Mouse (Mus musculus): ENCODE results near the gene Cd44. TPM values are rescaled to one million over a fixed set of nuclear protein-coding genes. Genes with fewer than 3 reads are reported as not detected.
A peak's percentile ranks its signal among the peaks of the same experiment; 100 is the strongest.

The Cd44 gene
- polyA plus RNA-seq (2014; fragmentation: Nextera tagmentation; extraction: Ambion mirVana), result 3.7 and 4.1 TPM in 2 replicates

GRCm38 (mm10) chr2:102900875-102901827, at the start of gene Cd44:
Cd44 (minus strand) TSS chr2:102901665.
- Histone ChIP-seq H3K4me1 (replicated peaks; ENCODE audit: control insufficient read depth, insufficient read depth, low read length) (no peaks in the 10 kb centered on the region), H3K9ac (ENCODE audit: low read depth, low read length) (peak within 1 kb of the TSS; percentile 4), H3K9me3 (ENCODE audit: control insufficient read depth, low read length) (no peaks in the 10 kb centered on the region), H3K36me3 (ENCODE audit: control insufficient read depth, insufficient read depth, low read length) (no peaks in the 10 kb centered on the region), H3K4me3 (ENCODE audit: low read depth, low read length) (peak within 1 kb of the TSS; percentile 20), H3K4me2 (replicated peaks; ENCODE audit: low read depth, low read length) (peak within 1 kb of the TSS; percentile 39), H3K27ac (ENCODE audit: low read depth, low read length) (no peak within 1 kb of the TSS), H3K27me3 (ENCODE audit: control insufficient read depth, insufficient read depth, low read length) (peaks cover 2% of the 10 kb centered on the region; the same call in 1 of the 2 replicates)
- ATAC-seq (ENCODE audit: low FRiP score) (peak; percentile 63; the same call in 1 of the 2 replicates), DNase-seq (ENCODE audit: low spot score) (peak; percentile 39)
- 2% methylated on average over 28 of the region's 29 CpGs for WGBS

GRCm38 (mm10) chr2:102948481-102948857, 47.0 kb upstream of the Cd44 start:
- no peak for DNase-seq (ENCODE audit: low spot score)
- 86% methylated on average over 4 of the region's 4 CpGs for WGBS
- Histone ChIP-seq H3K9ac (ENCODE audit: low read depth, low read length) (no peak overlapping the region), H3K27me3 (ENCODE audit: control insufficient read depth, insufficient read depth, low read length) (no peaks in the 10 kb centered on the region), H3K9me3 (ENCODE audit: control insufficient read depth, low read length) (no peaks in the 10 kb centered on the region), H3K4me3 (ENCODE audit: low read depth, low read length) (no peak overlapping the region), H3K4me1 (replicated peaks; ENCODE audit: control insufficient read depth, insufficient read depth, low read length) (no peaks in the 10 kb centered on the region), H3K4me2 (replicated peaks; ENCODE audit: low read depth, low read length) (no peak overlapping the region), H3K27ac (ENCODE audit: low read depth, low read length) (no peak overlapping the region), H3K36me3 (ENCODE audit: control insufficient read depth, insufficient read depth, low read length) (no peaks in the 10 kb centered on the region)
- no peak for ATAC-seq (ENCODE audit: low FRiP score)

DNA sequence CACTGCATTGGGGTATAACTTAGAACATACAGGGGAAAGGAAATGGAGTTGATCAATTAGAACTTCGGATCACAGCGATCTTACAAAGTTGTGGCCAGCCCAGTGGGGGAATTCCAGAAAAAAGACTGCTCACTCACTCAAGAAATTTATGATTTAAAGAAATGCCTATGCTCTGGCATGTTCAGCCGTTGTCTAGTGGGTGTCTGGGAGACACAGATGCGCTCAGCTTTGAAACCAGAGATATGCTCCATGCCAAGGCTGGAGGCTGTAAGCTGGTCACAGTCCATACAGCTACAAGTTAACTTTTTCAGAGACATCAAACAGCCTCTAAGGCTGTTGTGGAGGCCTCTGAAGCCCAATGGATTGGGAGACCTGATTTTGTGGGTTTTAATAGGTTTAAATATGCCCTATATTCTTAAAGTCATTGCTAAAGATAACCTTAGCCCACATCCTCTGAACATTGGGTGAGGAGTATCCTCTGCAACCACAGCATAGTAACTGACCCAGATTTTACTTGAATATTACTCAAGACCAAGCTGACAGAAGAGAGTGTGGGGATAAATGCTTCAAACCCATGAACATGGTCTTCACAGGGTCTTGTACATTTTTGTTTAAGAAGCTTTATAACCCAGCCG, 46.5 kb upstream of the Cd44 start:
- Histone ChIP-seq H3K36me3 (ENCODE audit: control insufficient read depth, insufficient read depth, low read length) (no peaks in the 10 kb centered on the region), H3K27ac (ENCODE audit: low read depth, low read length) (no peak overlapping the region), H3K4me2 (replicated peaks; ENCODE audit: low read depth, low read length) (no peak overlapping the region), H3K4me3 (ENCODE audit: low read depth, low read length) (no peak overlapping the region), H3K9ac (ENCODE audit: low read depth, low read length) (no peak overlapping the region), H3K4me1 (replicated peaks; ENCODE audit: control insufficient read depth, insufficient read depth, low read length) (no peaks in the 10 kb centered on the region), H3K27me3 (ENCODE audit: control insufficient read depth, insufficient read depth, low read length) (no peaks in the 10 kb centered on the region), H3K9me3 (ENCODE audit: control insufficient read depth, low read length) (no peaks in the 10 kb centered on the region)
- WGBS, result 90% methylated on average over 5 of the region's 5 CpGs
- no peak for DNase-seq (ENCODE audit: low spot score)
- no peak for ATAC-seq (ENCODE audit: low FRiP score)

DNA sequence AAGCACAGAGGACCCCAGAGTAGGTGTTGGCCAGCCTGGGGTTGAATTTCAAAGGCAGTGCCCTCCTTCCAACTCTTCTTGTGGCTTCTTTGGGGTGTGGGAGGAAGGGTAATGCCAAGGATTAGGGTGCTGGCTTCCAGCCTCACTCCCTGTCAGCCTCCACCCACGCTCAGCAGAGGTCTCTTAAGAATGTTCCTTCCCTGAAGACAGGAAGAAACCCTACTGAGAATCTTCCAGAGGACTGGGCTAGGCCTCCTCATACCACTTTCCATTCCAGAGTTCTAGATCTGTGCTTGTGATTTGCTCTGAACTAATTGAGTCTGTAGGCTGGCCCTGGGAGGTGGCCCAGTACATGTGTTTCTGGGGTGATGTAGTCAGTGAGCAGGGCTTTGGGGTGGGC, 43.6 kb upstream of the Cd44 start:
- no peak overlapping the region for H3K4me3 ChIP-seq (ENCODE audit: low read depth, low read length)
- ATAC-seq (ENCODE audit: low FRiP score) (no peak), DNase-seq (ENCODE audit: low spot score) (no peak)
- no peaks in the 10 kb centered on the region for H3K36me3 ChIP-seq (ENCODE audit: control insufficient read depth, insufficient read depth, low read length)
- H3K9me3 ChIP-seq (ENCODE audit: control insufficient read depth, low read length), result no peaks in the 10 kb centered on the region
- no peak overlapping the region for H3K27ac ChIP-seq (ENCODE audit: low read depth, low read length)
- no peak overlapping the region for H3K9ac ChIP-seq (ENCODE audit: low read depth, low read length)
- H3K4me2 ChIP-seq (replicated peaks; ENCODE audit: low read depth, low read length), result no peak overlapping the region
- no peaks in the 10 kb centered on the region for H3K4me1 ChIP-seq (replicated peaks; ENCODE audit: control insufficient read depth, insufficient read depth, low read length)
- 53% methylated on average over 1 of the region's 1 CpGs for WGBS
- no peaks in the 10 kb centered on the region for H3K27me3 ChIP-seq (ENCODE audit: control insufficient read depth, insufficient read depth, low read length)

GRCm38 (mm10) chr2:102944415-102945012, 43.0 kb upstream of the Cd44 start:
- DNase-seq (ENCODE audit: low spot score) (no peak), ATAC-seq (ENCODE audit: low FRiP score) (no peak)
- H3K9me3 ChIP-seq (ENCODE audit: control insufficient read depth, low read length), result no peaks in the 10 kb centered on the region
- 77% methylated on average over 7 of the region's 7 CpGs for WGBS
- no peak overlapping the region for H3K4me2 ChIP-seq (replicated peaks; ENCODE audit: low read depth, low read length)
- H3K36me3 ChIP-seq (ENCODE audit: control insufficient read depth, insufficient read depth, low read length), result no peaks in the 10 kb centered on the region
- no peaks in the 10 kb centered on the region for H3K27me3 ChIP-seq (ENCODE audit: control insufficient read depth, insufficient read depth, low read length)
- no peak overlapping the region for H3K9ac ChIP-seq (ENCODE audit: low read depth, low read length)
- H3K27ac ChIP-seq (ENCODE audit: low read depth, low read length), result no peak overlapping the region
- no peaks in the 10 kb centered on the region for H3K4me1 ChIP-seq (replicated peaks; ENCODE audit: control insufficient read depth, insufficient read depth, low read length)
- H3K4me3 ChIP-seq (ENCODE audit: low read depth, low read length), result no peak overlapping the region

DNA sequence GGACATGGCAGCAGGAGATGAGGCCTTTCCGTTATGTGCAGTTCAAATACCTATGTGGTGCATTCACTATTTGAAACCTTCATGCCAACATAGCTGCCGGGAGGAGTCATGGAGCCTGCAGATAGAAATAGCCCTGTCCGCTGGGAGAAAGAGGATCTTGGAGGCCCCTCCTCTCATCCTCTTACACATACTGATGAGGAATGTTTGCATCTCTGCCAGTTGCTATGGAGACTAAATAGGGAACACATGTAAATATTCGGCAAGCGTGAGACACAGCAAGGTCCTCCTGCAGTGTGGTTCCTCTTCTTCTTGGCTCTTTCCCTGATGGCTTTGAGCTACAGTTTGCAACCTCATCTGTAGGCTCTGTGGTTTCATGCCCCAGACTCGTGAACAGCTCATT, 42.5 kb upstream of the Cd44 start:
- Histone ChIP-seq H3K36me3 (ENCODE audit: control insufficient read depth, insufficient read depth, low read length) (no peaks in the 10 kb centered on the region), H3K9me3 (ENCODE audit: control insufficient read depth, low read length) (no peaks in the 10 kb centered on the region), H3K9ac (ENCODE audit: low read depth, low read length) (no peak overlapping the region), H3K4me1 (replicated peaks; ENCODE audit: control insufficient read depth, insufficient read depth, low read length) (no peaks in the 10 kb centered on the region), H3K4me3 (ENCODE audit: low read depth, low read length) (no peak overlapping the region), H3K4me2 (replicated peaks; ENCODE audit: low read depth, low read length) (no peak overlapping the region), H3K27me3 (ENCODE audit: control insufficient read depth, insufficient read depth, low read length) (no peaks in the 10 kb centered on the region), H3K27ac (ENCODE audit: low read depth, low read length) (no peak overlapping the region)
- DNase-seq (ENCODE audit: low spot score), result peak; percentile 25
- 45% methylated on average over 6 of the region's 6 CpGs for WGBS
- peak; percentile 30; the same call in 1 of the 2 replicates for ATAC-seq (ENCODE audit: low FRiP score)

- Histone ChIP-seq H3K9ac (ENCODE audit: low read depth, low read length) (no peak overlapping the region), H3K4me1 (replicated peaks; ENCODE audit: control insufficient read depth, insufficient read depth, low read length) (no peaks in the 10 kb centered on the region), H3K27ac (ENCODE audit: low read depth, low read length) (no peak overlapping the region), H3K9me3 (ENCODE audit: control insufficient read depth, low read length) (no peaks in the 10 kb centered on the region), H3K4me3 (ENCODE audit: low read depth, low read length) (no peak overlapping the region), H3K4me2 (replicated peaks; ENCODE audit: low read depth, low read length) (no peak overlapping the region), H3K36me3 (ENCODE audit: control insufficient read depth, insufficient read depth, low read length) (no peaks in the 10 kb centered on the region), H3K27me3 (ENCODE audit: control insufficient read depth, insufficient read depth, low read length) (no peaks in the 10 kb centered on the region)
- no peak for ATAC-seq (ENCODE audit: low FRiP score)
- WGBS, result 83% methylated on average over 3 of the region's 3 CpGs
- no peak for DNase-seq (ENCODE audit: low spot score)
These were observed 41.3 kb upstream of the Cd44 start for GRCm38 (mm10) chr2:102942782-102943080.

- Histone ChIP-seq H3K4me1 (replicated peaks; ENCODE audit: control insufficient read depth, insufficient read depth, low read length) (no peaks in the 10 kb centered on the region), H3K27me3 (ENCODE audit: control insufficient read depth, insufficient read depth, low read length) (no peaks in the 10 kb centered on the region), H3K27ac (ENCODE audit: low read depth, low read length) (no peak overlapping the region), H3K9me3 (ENCODE audit: control insufficient read depth, low read length) (no peaks in the 10 kb centered on the region), H3K4me2 (replicated peaks; ENCODE audit: low read depth, low read length) (no peak overlapping the region), H3K36me3 (ENCODE audit: control insufficient read depth, insufficient read depth, low read length) (no peaks in the 10 kb centered on the region), H3K9ac (ENCODE audit: low read depth, low read length) (no peak overlapping the region), H3K4me3 (ENCODE audit: low read depth, low read length) (no peak overlapping the region)
- WGBS, result 63% methylated on average over 10 of the region's 10 CpGs
- ATAC-seq (ENCODE audit: low FRiP score) (no peak), DNase-seq (ENCODE audit: low spot score) (no peak)
These were observed 40.7 kb upstream of the Cd44 start for GRCm38 (mm10) chr2:102941937-102942781.
